Mouse (Mus musculus) megakaryocyte, embryonic 14.5 days (primary cell): ENCODE data around the gene Igsf8.

Experiments
- FLI1 ChIP-seq: IDR thresholded peaks from 2 replicates; pipeline ENCODE4 v1.6.1; 2012; ENCODE audit warnings: low read length, inconsistent platforms, mixed read lengths
- GATA1 ChIP-seq: IDR thresholded peaks from 3 replicates; pipeline ENCODE4 v1.6.1; 2012; ENCODE audit warnings: mixed read lengths, low read length, inconsistent platforms, borderline replicate concordance

- TF ChIP-seq GATA1 (no peak), FLI1 (no peak)
These were observed 10.3 kb downstream of the Igsf8 start for GRCm38 (mm10) chr1:172271765-172272164.
